In genomic region chr1:151709734-151710022, GRCm38 (mm10) we compare ENCODE assay signal across 18 mouse cellular contexts. TPM values are rescaled to one million over a fixed set of nuclear protein-coding genes. Genes with fewer than 3 reads are reported as not detected.
DNase-seq lines count a peak whose midpoint lies in the region; ATAC-seq and TF ChIP-seq lines count a peak whose summit lies in the region.
"Had no signal": no experiment of that assay in that cellular context is flagged by ENCODE, and none has a peak within 500 bp of the region (broad histone marks: within the 10 kb centered on the region; RNA-seq: fewer than 3 reads in every experiment).

No protein-coding gene starts in this region.

- H3K9ac ChIP-seq in heart, embryonic 13.5 days, result no peak overlapping the region; the same call in 1 of the 2 replicates
- no peak overlapping the region for H3K9ac ChIP-seq in liver, postnatal 0 days (replicated peaks)
- H3K9ac ChIP-seq in liver, embryonic 12.5 days, result no peak overlapping the region
- H3K9ac ChIP-seq in limb, embryonic 11.5 days (ENCODE audit: low read length), result no peak overlapping the region
- H3K9ac ChIP-seq: forebrain, postnatal 0 days; hindbrain, embryonic 15.5 days had no signal

- no peak for TF ChIP-seq CTCF in liver, postnatal 0 days (IDR thresholded peaks at IDR 0.05; ENCODE audit: low read depth)

- H3K27ac ChIP-seq in heart, embryonic 13.5 days (replicated peaks), result peak overlapping the region; percentile 36; the same call in 1 of the 2 replicates
- H3K27ac ChIP-seq in liver, postnatal 0 days (ENCODE audit: low read depth), result peak overlapping the region; percentile 22; the same call in 1 of the 2 replicates
- H3K27ac ChIP-seq in liver, embryonic 12.5 days, result no peak overlapping the region
- H3K27ac ChIP-seq in limb, embryonic 11.5 days (replicated peaks; ENCODE audit: low read depth, low read length), result 0 out of 2 replicates have a peak overlapping the region, but pooled peaks have one; percentile 6
- H3K27ac ChIP-seq: gastrocnemius, adult 2 months; hindbrain, embryonic 15.5 days; kidney, postnatal 0 days had no signal

- H3K4me1 ChIP-seq in heart, embryonic 13.5 days, result peaks cover 24% of the 10 kb centered on the region
- peaks cover 16% of the 10 kb centered on the region for H3K4me1 ChIP-seq in liver, postnatal 0 days (ENCODE audit: insufficient read depth)
- peaks cover 22% of the 10 kb centered on the region for H3K4me1 ChIP-seq in liver, embryonic 12.5 days
- 0 out of 2 replicates have a peak, but pooled peaks cover 7% of the 10 kb centered on the region for H3K4me1 ChIP-seq in limb, embryonic 11.5 days (ENCODE audit: control insufficient read depth, insufficient read depth, low read length)

- 35% methylated on average over 2 of the region's 2 CpGs for WGBS in heart, embryonic 13.5 days
- 39% methylated on average over 2 of the region's 2 CpGs for WGBS in liver, postnatal 0 days (ENCODE audit: insufficient replicate concordance)
- WGBS in liver, embryonic 12.5 days (ENCODE audit: insufficient replicate concordance), result 73% methylated on average over 2 of the region's 2 CpGs
- 57% methylated on average over 2 of the region's 2 CpGs for WGBS in limb, embryonic 11.5 days

- peak overlapping the region; percentile 47 for H3K4me2 ChIP-seq in heart, embryonic 13.5 days
- H3K4me2 ChIP-seq in liver, postnatal 0 days (ENCODE audit: low read depth, low read length), result no peak overlapping the region
- H3K4me2 ChIP-seq in liver, embryonic 12.5 days, result no peak overlapping the region
- no peak overlapping the region for H3K4me2 ChIP-seq in limb, embryonic 11.5 days (ENCODE audit: low read depth, severe bottlenecking)
- H3K4me2 ChIP-seq: hindbrain, embryonic 15.5 days had no signal

- no peaks in the 10 kb centered on the region for H3K36me3 ChIP-seq in heart, embryonic 13.5 days
- H3K36me3 ChIP-seq in liver, postnatal 0 days (replicated peaks; ENCODE audit: insufficient read depth, low read length), result peaks cover 9% of the 10 kb centered on the region; the same call in 1 of the 2 replicates
- H3K36me3 ChIP-seq in liver, embryonic 12.5 days, result no peaks in the 10 kb centered on the region
- no peaks in the 10 kb centered on the region for H3K36me3 ChIP-seq in limb, embryonic 11.5 days (ENCODE audit: control insufficient read depth, insufficient read depth, low read length)
- H3K36me3 ChIP-seq: hindbrain, embryonic 15.5 days had no signal

- H3K9me3 ChIP-seq in heart, embryonic 13.5 days, result no peaks in the 10 kb centered on the region
- no peaks in the 10 kb centered on the region for H3K9me3 ChIP-seq in liver, postnatal 0 days (ENCODE audit: low read length)
- no peaks in the 10 kb centered on the region for H3K9me3 ChIP-seq in liver, embryonic 12.5 days (replicated peaks)
- no peaks in the 10 kb centered on the region for H3K9me3 ChIP-seq in limb, embryonic 11.5 days (ENCODE audit: control insufficient read depth, low read length)
- H3K9me3 ChIP-seq: hindbrain, embryonic 15.5 days; megakaryocyte, embryonic 14.5 days had no signal

- no peaks in the 10 kb centered on the region; the same call in 1 of the 2 replicates for H3K27me3 ChIP-seq in heart, embryonic 13.5 days (replicated peaks)
- H3K27me3 ChIP-seq in liver, postnatal 0 days (ENCODE audit: insufficient read depth, low read length), result no peaks in the 10 kb centered on the region
- peaks cover 8% of the 10 kb centered on the region; the same call in 1 of the 2 replicates for H3K27me3 ChIP-seq in liver, embryonic 12.5 days (replicated peaks)
- no peaks in the 10 kb centered on the region for H3K27me3 ChIP-seq in limb, embryonic 11.5 days (ENCODE audit: control insufficient read depth, insufficient read depth, low read length)
- H3K27me3 ChIP-seq: hindbrain, embryonic 15.5 days had no signal

- ATAC-seq in heart, embryonic 13.5 days (ENCODE audit: extremely low read depth, insufficient number of reproducible peaks, low FRiP score, low TSS enrichment), result no peak
- no peak for ATAC-seq in liver, postnatal 0 days
- no peak for ATAC-seq in liver, embryonic 12.5 days
- ATAC-seq in common myeloid progenitor, adult 5-6 weeks (replicated peaks; ENCODE audit: low read depth, poor library complexity, severe bottlenecking), result 0 out of 2 replicates have a peak, but pooled peaks have one; percentile 16
- no peak for ATAC-seq in limb, embryonic 11.5 days (ENCODE audit: insufficient number of reproducible peaks, low FRiP score, low TSS enrichment, low read depth)
- ATAC-seq: forebrain, postnatal 0 days; midbrain, embryonic 16.5 days had no signal

- intact Hi-C loops in heart, postnatal 10 days (cut with DNase I), result loop anchor here (5.0 kb wide), 1 partner anchor 217 kb away; no protein-coding TSS in a partner anchor

- H3K4me3 ChIP-seq in heart, embryonic 13.5 days, result no peak overlapping the region
- no peak overlapping the region for H3K4me3 ChIP-seq in liver, postnatal 0 days (ENCODE audit: low read depth, low read length)
- no peak overlapping the region for H3K4me3 ChIP-seq in liver, embryonic 12.5 days
- H3K4me3 ChIP-seq in limb, embryonic 11.5 days (ENCODE audit: low read depth, low read length), result no peak overlapping the region
- H3K4me3 ChIP-seq: erythroblast, embryonic 14.5 days; gastrocnemius, adult 2 months; hindbrain, embryonic 15.5 days; megakaryocyte, embryonic 14.5 days had no signal

- no peak for DNase-seq in heart, postnatal 10 days
- no peak for DNase-seq in liver, postnatal 0 days
- no peak for DNase-seq in limb, embryonic 11.5 days (ENCODE audit: low spot score)
- no peak for DNase-seq in right cerebral cortex, postnatal 10 days (ENCODE audit: low spot score in 2 of 2)
- no peak for DNase-seq in thymus, postnatal 0 days (ENCODE audit: low spot score)
- DNase-seq: adrenal gland, adult 8-10 months; B cell, adult 2 months; cerebellum, adult 11-12 months had no signal

- TF ChIP-seq EP300 in liver, postnatal 0 days (IDR thresholded peaks at IDR 0.05; ENCODE audit: low read depth), result no peak

RNA-seq across cellular contexts. Expression of gene Edem3, which starts 45.5 kb away (rescaled TPM):
- polyA plus RNA-seq in heart, embryonic 13.5 days (2015; fragmentation: Nextera tagmentation; extraction: Ambion mirVana), result 11.1 TPM in 2 replicates
- 10 to 100 TPM; 24.9 to 28.1 TPM for total RNA-seq in heart, postnatal 10 days (2021)
- polyA plus RNA-seq in liver, postnatal 0 days (2015; fragmentation: Nextera tagmentation; extraction: Ambion mirVana), result 3.7 and 5.2 TPM in 2 replicates
- 11.9 and 12.5 TPM in 2 replicates for polyA plus RNA-seq in liver, embryonic 12.5 days (2016; fragmentation: Nextera tagmentation; extraction: Ambion mirVana)
- 33.3 and 35.5 TPM in 2 replicates for total RNA-seq in common myeloid progenitor, adult 5-6 weeks (2017)
- polyA plus RNA-seq in limb, embryonic 11.5 days (2014; fragmentation: Nextera tagmentation; extraction: Ambion mirVana), result 20.7 and 25.2 TPM in 2 replicates
- 5.5 and 6.4 TPM in 2 replicates for polyA plus RNA-seq in thymus, postnatal 0 days (2015; fragmentation: Nextera tagmentation; extraction: Ambion mirVana)
